Mouse (Mus musculus): Measurements from ENCODE around the gene Atp6v0e. TPM values are rescaled to one million over a fixed set of nuclear protein-coding genes. Genes with fewer than 3 reads are reported as not detected.

Gene Atp6v0e
- polyA plus RNA-seq, 1 experiment from 2014 or later: 185 TPM

GRCm38 (mm10) chr17:26699819-26700616 is 37.0 kb downstream of the Atp6v0e start:
- Histone ChIP-seq H3K9me3 (replicated peaks; ENCODE audit: control insufficient read depth, low read length) (no peaks in the 10 kb centered on the region), H3K36me3 (ENCODE audit: control insufficient read depth, insufficient read depth, low read length) (peaks cover 57% of the 10 kb centered on the region), H3K4me1 (ENCODE audit: control insufficient read depth, insufficient read depth, low read length) (no peaks in the 10 kb centered on the region), H3K27ac (ENCODE audit: low read depth, low read length) (no peak overlapping the region), H3K4me3 (ENCODE audit: low read depth, low read length) (no peak overlapping the region), H3K9ac (ENCODE audit: low read length) (no peak overlapping the region), H3K4me2 (ENCODE audit: low read length) (no peak overlapping the region), H3K27me3 (replicated peaks; ENCODE audit: control insufficient read depth, insufficient read depth, low read length) (no peaks in the 10 kb centered on the region)
- 92% methylated on average over 10 of the region's 10 CpGs for WGBS
- ATAC-seq (no peak), DNase-seq (ENCODE audit: low spot score) (no peak)

- H3K36me3 ChIP-seq (ENCODE audit: control insufficient read depth, insufficient read depth, low read length): peaks cover 45% of the 10 kb centered on the region
- 81% methylated on average over 13 of the region's 13 CpGs for WGBS
- H3K4me1 ChIP-seq (ENCODE audit: control insufficient read depth, insufficient read depth, low read length): no peaks in the 10 kb centered on the region
- no peak overlapping the region for H3K4me2 ChIP-seq (ENCODE audit: low read length)
- H3K9ac ChIP-seq (ENCODE audit: low read length): no peak overlapping the region
- ATAC-seq (no peak), DNase-seq (ENCODE audit: low spot score) (no peak)
- H3K9me3 ChIP-seq (replicated peaks; ENCODE audit: control insufficient read depth, low read length): no peaks in the 10 kb centered on the region
- H3K27me3 ChIP-seq (replicated peaks; ENCODE audit: control insufficient read depth, insufficient read depth, low read length): no peaks in the 10 kb centered on the region
- H3K4me3 ChIP-seq (ENCODE audit: low read depth, low read length): no peak overlapping the region
- no peak overlapping the region for H3K27ac ChIP-seq (ENCODE audit: low read depth, low read length)
These were observed 38.5 kb downstream of the Atp6v0e start for GRCm38 (mm10) chr17:26701565-26701964.

GRCm38 (mm10) chr17:26702621-26703020 is 39.6 kb downstream of the Atp6v0e start:
- H3K9ac ChIP-seq (ENCODE audit: low read length): no peak overlapping the region
- no peaks in the 10 kb centered on the region for H3K9me3 ChIP-seq (replicated peaks; ENCODE audit: control insufficient read depth, low read length)
- H3K27ac ChIP-seq (ENCODE audit: low read depth, low read length): no peak overlapping the region
- H3K4me3 ChIP-seq (ENCODE audit: low read depth, low read length): no peak overlapping the region
- ATAC-seq: no peak
- H3K4me2 ChIP-seq (ENCODE audit: low read length): no peak overlapping the region
- no peak for DNase-seq (ENCODE audit: low spot score)
- peaks cover 40% of the 10 kb centered on the region for H3K36me3 ChIP-seq (ENCODE audit: control insufficient read depth, insufficient read depth, low read length)
- WGBS: 88% methylated on average over 4 of the region's 4 CpGs
- no peaks in the 10 kb centered on the region for H3K27me3 ChIP-seq (replicated peaks; ENCODE audit: control insufficient read depth, insufficient read depth, low read length)
- H3K4me1 ChIP-seq (ENCODE audit: control insufficient read depth, insufficient read depth, low read length): no peaks in the 10 kb centered on the region

- Histone ChIP-seq H3K4me1 (ENCODE audit: control insufficient read depth, insufficient read depth, low read length) (no peaks in the 10 kb centered on the region), H3K27ac (ENCODE audit: low read depth, low read length) (no peak overlapping the region), H3K9ac (ENCODE audit: low read length) (no peak overlapping the region), H3K27me3 (replicated peaks; ENCODE audit: control insufficient read depth, insufficient read depth, low read length) (no peaks in the 10 kb centered on the region), H3K36me3 (ENCODE audit: control insufficient read depth, insufficient read depth, low read length) (peaks cover 30% of the 10 kb centered on the region), H3K4me2 (ENCODE audit: low read length) (no peak overlapping the region), H3K9me3 (replicated peaks; ENCODE audit: control insufficient read depth, low read length) (no peaks in the 10 kb centered on the region), H3K4me3 (ENCODE audit: low read depth, low read length) (no peak overlapping the region)
- no peak for ATAC-seq
- no peak for DNase-seq (ENCODE audit: low spot score)
- WGBS: 90% methylated on average over 4 of the region's 4 CpGs
These were observed 40.6 kb downstream of the Atp6v0e start for GRCm38 (mm10) chr17:26703671-26704070.

- Histone ChIP-seq H3K4me1 (ENCODE audit: control insufficient read depth, insufficient read depth, low read length) (no peaks in the 10 kb centered on the region; the same call in 1 of the 2 replicates), H3K27ac (ENCODE audit: low read depth, low read length) (no peak overlapping the region), H3K9me3 (replicated peaks; ENCODE audit: control insufficient read depth, low read length) (no peaks in the 10 kb centered on the region), H3K36me3 (ENCODE audit: control insufficient read depth, insufficient read depth, low read length) (peaks cover 11% of the 10 kb centered on the region), H3K9ac (ENCODE audit: low read length) (no peak overlapping the region), H3K27me3 (replicated peaks; ENCODE audit: control insufficient read depth, insufficient read depth, low read length) (no peaks in the 10 kb centered on the region), H3K4me2 (ENCODE audit: low read length) (no peak overlapping the region), H3K4me3 (ENCODE audit: low read depth, low read length) (no peak overlapping the region)
- ATAC-seq: no peak
- WGBS: 75% methylated on average over 11 of the region's 11 CpGs
- DNase-seq (ENCODE audit: low spot score): no peak
These were observed 42.7 kb downstream of the Atp6v0e start for GRCm38 (mm10) chr17:26705463-26706359.

- peaks cover 3% of the 10 kb centered on the region; the same call in 1 of the 2 replicates for H3K36me3 ChIP-seq (ENCODE audit: control insufficient read depth, insufficient read depth, low read length)
- DNase-seq (ENCODE audit: low spot score) (no peak), ATAC-seq (no peak)
- H3K9me3 ChIP-seq (replicated peaks; ENCODE audit: control insufficient read depth, low read length): no peaks in the 10 kb centered on the region
- H3K4me1 ChIP-seq (ENCODE audit: control insufficient read depth, insufficient read depth, low read length): no peaks in the 10 kb centered on the region; the same call in 1 of the 2 replicates
- no peak overlapping the region for H3K9ac ChIP-seq (ENCODE audit: low read length)
- H3K27ac ChIP-seq (ENCODE audit: low read depth, low read length): no peak overlapping the region
- no peak overlapping the region for H3K4me3 ChIP-seq (ENCODE audit: low read depth, low read length)
- H3K27me3 ChIP-seq (replicated peaks; ENCODE audit: control insufficient read depth, insufficient read depth, low read length): no peaks in the 10 kb centered on the region
- 74% methylated on average over 7 of the region's 7 CpGs for WGBS
- H3K4me2 ChIP-seq (ENCODE audit: low read length): no peak overlapping the region
These were observed 44.0 kb downstream of the Atp6v0e start for GRCm38 (mm10) chr17:26707066-26707465.

GRCm38 (mm10) chr17:26708499-26708898 is 45.5 kb downstream of the Atp6v0e start:
- Histone ChIP-seq H3K4me2 (ENCODE audit: low read length) (no peak overlapping the region), H3K36me3 (ENCODE audit: control insufficient read depth, insufficient read depth, low read length) (no peaks in the 10 kb centered on the region; the same call in 1 of the 2 replicates), H3K27me3 (replicated peaks; ENCODE audit: control insufficient read depth, insufficient read depth, low read length) (no peaks in the 10 kb centered on the region), H3K27ac (ENCODE audit: low read depth, low read length) (no peak overlapping the region), H3K4me3 (ENCODE audit: low read depth, low read length) (no peak overlapping the region), H3K4me1 (ENCODE audit: control insufficient read depth, insufficient read depth, low read length) (no peaks in the 10 kb centered on the region; the same call in 1 of the 2 replicates), H3K9ac (ENCODE audit: low read length) (no peak overlapping the region), H3K9me3 (replicated peaks; ENCODE audit: control insufficient read depth, low read length) (no peaks in the 10 kb centered on the region)
- no peak for DNase-seq (ENCODE audit: low spot score)
- no peak for ATAC-seq

- Histone ChIP-seq H3K36me3 (ENCODE audit: control insufficient read depth, insufficient read depth, low read length) (no peaks in the 10 kb centered on the region), H3K27ac (ENCODE audit: low read depth, low read length) (no peak overlapping the region), H3K4me3 (ENCODE audit: low read depth, low read length) (no peak overlapping the region), H3K4me2 (ENCODE audit: low read length) (no peak overlapping the region), H3K27me3 (replicated peaks; ENCODE audit: control insufficient read depth, insufficient read depth, low read length) (no peaks in the 10 kb centered on the region), H3K9ac (ENCODE audit: low read length) (no peak overlapping the region), H3K9me3 (replicated peaks; ENCODE audit: control insufficient read depth, low read length) (no peaks in the 10 kb centered on the region), H3K4me1 (ENCODE audit: control insufficient read depth, insufficient read depth, low read length) (no peaks in the 10 kb centered on the region; the same call in 1 of the 2 replicates)
- ATAC-seq (no peak), DNase-seq (ENCODE audit: low spot score) (peak; percentile 33)
- 35% methylated on average over 9 of the region's 9 CpGs for WGBS
These were observed 46.1 kb downstream of the Atp6v0e start for GRCm38 (mm10) chr17:26708993-26709590.

Measured in forebrain, embryonic 14.5 days (tissue).